Mouse (Mus musculus) urinary bladder, postnatal 14 days (tissue): Measurements from ENCODE around the gene Gm5767.

Experiments used
- DNase-seq: peaks from one replicate; pipeline ENCODE4 v3.0.0; 2021; ENCODE audit warnings: low spot score

The Gm5767 gene

GRCm38 (mm10) chr16:8680470-8680869 lies at the start of gene Gm5767:
TSS of gene Gm5767 (plus strand) at chr16:8680770.
- no peak for DNase-seq

- DNase-seq = no peak
These were observed 49.1 kb upstream of the Gm5767 start for GRCm38 (mm10) chr16:8631428-8631827.

- DNase-seq = no peak
These were observed 43.7 kb upstream of the Gm5767 start for GRCm38 (mm10) chr16:8636867-8637216.

- DNase-seq = peak; percentile 83
These were observed 43.1 kb upstream of the Gm5767 start, which contains the start of the genes Pmm2 and Tmem186 for GRCm38 (mm10) chr16:8637217-8638051. TSS of gene Pmm2 (plus strand) at chr16:8637674. TSS of gene Tmem186 (minus strand) at chr16:8637712.

GRCm38 (mm10) chr16:8638131-8638530 lies 42.4 kb upstream of the Gm5767 start:
- DNase-seq = no peak

- no peak for DNase-seq
These were observed 40.9 kb upstream of the Gm5767 start for GRCm38 (mm10) chr16:8639466-8640191.

- DNase-seq = peak; percentile 36
These were observed 36.7 kb upstream of the Gm5767 start for GRCm38 (mm10) chr16:8643855-8644254.

GRCm38 (mm10) chr16:8645546-8645945 lies 35.0 kb upstream of the Gm5767 start:
- DNase-seq = no peak

GRCm38 (mm10) chr16:8650007-8650406 lies 30.6 kb upstream of the Gm5767 start:
- no peak for DNase-seq

- no peak for DNase-seq
These were observed 25.5 kb upstream of the Gm5767 start for GRCm38 (mm10) chr16:8655108-8655507.

- no peak for DNase-seq
These were observed 25.0 kb upstream of the Gm5767 start for GRCm38 (mm10) chr16:8655599-8655998.

GRCm38 (mm10) chr16:8656256-8656655 lies 24.3 kb upstream of the Gm5767 start:
- DNase-seq = no peak

GRCm38 (mm10) chr16:8658349-8658748 lies 22.2 kb upstream of the Gm5767 start:
- DNase-seq = no peak

GRCm38 (mm10) chr16:8658764-8659163 lies 21.8 kb upstream of the Gm5767 start:
- no peak for DNase-seq

GRCm38 (mm10) chr16:8663022-8663421 lies 17.5 kb upstream of the Gm5767 start:
- DNase-seq = no peak

- DNase-seq = no peak
These were observed 16.7 kb upstream of the Gm5767 start for GRCm38 (mm10) chr16:8663606-8664539.

GRCm38 (mm10) chr16:8665367-8665766 lies 15.2 kb upstream of the Gm5767 start:
- DNase-seq = peak; percentile 18

GRCm38 (mm10) chr16:8666452-8666851 lies 14.1 kb upstream of the Gm5767 start:
- peak; percentile 51 for DNase-seq

- peak; percentile 17 for DNase-seq
These were observed 13.3 kb upstream of the Gm5767 start for GRCm38 (mm10) chr16:8667261-8667660.

GRCm38 (mm10) chr16:8667814-8668213 lies 12.8 kb upstream of the Gm5767 start:
- DNase-seq = peak; percentile 18

GRCm38 (mm10) chr16:8668386-8668785 lies 12.2 kb upstream of the Gm5767 start:
- no peak for DNase-seq

GRCm38 (mm10) chr16:8669432-8669831 lies 11.1 kb upstream of the Gm5767 start:
- no peak for DNase-seq
